Mouse (Mus musculus) lung, postnatal 0 days (tissue): ENCODE measurements around the gene Grhl3.

ENCODE experiments used
- CTCF ChIP-seq: IDR thresholded peaks from 2 replicates; pipeline ENCODE4 v1.5.1; 2016; ENCODE audit warnings: antibody characterized with exemption, mild to moderate bottlenecking
- EP300 ChIP-seq: IDR thresholded peaks from 2 replicates; pipeline ENCODE4 v1.6.1; 2016; ENCODE audit warnings: antibody characterized with exemption, mild to moderate bottlenecking, control low read depth

DNA sequence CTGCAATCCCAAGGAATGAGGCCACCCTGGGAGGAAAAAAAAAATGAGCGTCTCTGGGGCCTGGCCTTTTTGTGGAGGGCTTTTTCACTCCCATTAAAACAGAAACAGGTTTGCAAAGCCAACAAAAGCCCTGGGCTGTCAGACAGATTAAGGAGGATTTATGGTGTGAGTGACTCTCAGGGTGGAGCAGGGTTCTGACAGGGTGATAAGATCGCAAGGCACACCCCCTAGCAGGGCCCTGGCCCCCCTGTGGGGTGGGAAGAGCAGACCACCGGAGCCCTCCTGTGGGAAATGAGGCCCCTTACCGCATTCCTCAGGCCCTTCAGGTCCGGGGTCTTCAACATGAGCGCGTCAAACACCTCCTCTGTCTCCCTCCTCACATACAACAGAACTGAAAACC is 25.3 kb downstream of the Grhl3 start:
- TF ChIP-seq CTCF (no peak), EP300 (no peak)
